Mouse (Mus musculus): ENCODE results near the gene Cdc20b. TPM values are rescaled to one million over a fixed set of nuclear protein-coding genes. Genes with fewer than 3 reads are reported as not detected.

Cdc20b gene
- polyA plus RNA-seq, 1 experiment from 2014 or later: 2.0 TPM

DNA sequence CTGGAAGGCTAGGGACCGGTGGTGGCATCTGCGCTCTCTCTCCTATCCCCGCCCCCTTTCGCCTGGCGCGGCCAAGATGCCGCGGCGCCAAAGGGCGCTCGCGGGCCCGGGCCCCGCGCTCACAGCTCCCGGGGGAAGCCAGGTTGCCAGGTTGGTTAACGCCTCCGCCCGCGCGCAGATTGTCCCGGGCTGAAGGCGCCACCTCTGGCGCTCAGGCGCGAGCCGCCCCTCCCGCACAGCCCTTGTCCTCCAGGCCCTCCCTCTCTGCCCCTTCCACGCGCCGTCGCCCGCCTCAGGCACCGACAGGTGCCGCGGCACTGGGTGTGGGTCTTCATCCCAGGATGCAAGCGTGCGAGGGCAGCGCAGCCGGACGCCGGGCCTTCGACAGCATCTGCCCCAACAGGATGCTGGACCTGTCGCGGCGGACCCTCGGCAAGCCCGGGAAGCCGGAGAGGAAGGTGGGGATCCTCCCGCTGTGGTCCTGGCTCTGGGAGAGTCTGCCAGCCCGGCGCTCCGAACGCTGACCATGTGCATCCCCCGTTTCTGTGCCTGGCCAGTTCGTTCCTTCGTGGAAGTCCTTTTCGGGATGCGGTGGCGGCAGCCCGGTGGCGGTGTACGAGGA, 41.3 kb upstream of the Cdc20b start, which contains the start of gene Mcidas:
Mcidas (plus strand) TSS at position 315 of the 622 bp plus-strand sequence.
- 0 out of 2 replicates have a peak, but pooled peaks have one; percentile 35 for ATAC-seq (ENCODE audit: low read depth)
- H3K9me3 ChIP-seq (ENCODE audit: control insufficient read depth, low read length): no peaks in the 10 kb centered on the region
- under 1% methylated on average over 29 of the region's 63 CpGs for WGBS
- no peak for DNase-seq (ENCODE audit: low spot score)
- H3K4me1 ChIP-seq (ENCODE audit: control insufficient read depth, insufficient read depth, low read length): peaks cover 11% of the 10 kb centered on the region
- H3K27ac ChIP-seq (replicated peaks; ENCODE audit: low read depth, low read length): no peak within 1 kb of the TSS
- peak within 1 kb of the TSS; percentile 68 for H3K4me2 ChIP-seq (ENCODE audit: low read depth, low read length)
- H3K36me3 ChIP-seq (ENCODE audit: control insufficient read depth, insufficient read depth, low read length): no peaks in the 10 kb centered on the region
- peak within 1 kb of the TSS; percentile 42 for H3K4me3 ChIP-seq (ENCODE audit: low read depth, low read length)
- peak within 1 kb of the TSS; percentile 42; the same call in 1 of the 2 replicates for H3K9ac ChIP-seq (ENCODE audit: low read depth, low read length)
- H3K27me3 ChIP-seq (replicated peaks; ENCODE audit: control insufficient read depth, insufficient read depth, low read length): peaks cover 95% of the 10 kb centered on the region

DNA sequence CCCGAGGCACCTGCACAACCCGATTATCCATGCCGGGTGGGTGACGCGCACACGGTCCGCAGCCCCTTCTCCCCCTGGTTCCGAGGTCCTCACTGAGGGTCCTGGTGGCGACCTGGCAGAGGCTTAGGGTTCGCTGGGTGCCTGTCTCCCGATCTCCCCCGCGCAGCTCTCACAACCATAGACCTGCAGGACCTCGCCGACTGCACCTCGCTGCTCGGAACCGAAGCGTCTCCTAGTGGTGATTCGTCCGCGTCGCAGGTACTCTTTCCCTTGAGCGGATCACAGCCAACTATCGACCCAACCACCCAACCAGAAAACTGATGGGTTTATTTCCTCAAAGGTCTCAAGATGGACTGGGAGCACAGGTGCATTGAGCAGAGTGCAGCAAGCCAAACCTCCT, 40.7 kb upstream of the Cdc20b start:
- peak overlapping the region; percentile 42 for H3K4me3 ChIP-seq (ENCODE audit: low read depth, low read length)
- ATAC-seq (ENCODE audit: low read depth) (peak; percentile 74), DNase-seq (ENCODE audit: low spot score) (peak; percentile 65)
- no peak overlapping the region for H3K27ac ChIP-seq (replicated peaks; ENCODE audit: low read depth, low read length)
- WGBS: under 1% methylated on average over 24 of the region's 25 CpGs
- no peaks in the 10 kb centered on the region for H3K9me3 ChIP-seq (ENCODE audit: control insufficient read depth, low read length)
- H3K27me3 ChIP-seq (replicated peaks; ENCODE audit: control insufficient read depth, insufficient read depth, low read length): peaks cover 95% of the 10 kb centered on the region
- H3K4me1 ChIP-seq (ENCODE audit: control insufficient read depth, insufficient read depth, low read length): peaks cover 8% of the 10 kb centered on the region
- H3K36me3 ChIP-seq (ENCODE audit: control insufficient read depth, insufficient read depth, low read length): no peaks in the 10 kb centered on the region
- H3K9ac ChIP-seq (ENCODE audit: low read depth, low read length): peak overlapping the region; percentile 42; the same call in 1 of the 2 replicates
- peak overlapping the region; percentile 68 for H3K4me2 ChIP-seq (ENCODE audit: low read depth, low read length)

DNA sequence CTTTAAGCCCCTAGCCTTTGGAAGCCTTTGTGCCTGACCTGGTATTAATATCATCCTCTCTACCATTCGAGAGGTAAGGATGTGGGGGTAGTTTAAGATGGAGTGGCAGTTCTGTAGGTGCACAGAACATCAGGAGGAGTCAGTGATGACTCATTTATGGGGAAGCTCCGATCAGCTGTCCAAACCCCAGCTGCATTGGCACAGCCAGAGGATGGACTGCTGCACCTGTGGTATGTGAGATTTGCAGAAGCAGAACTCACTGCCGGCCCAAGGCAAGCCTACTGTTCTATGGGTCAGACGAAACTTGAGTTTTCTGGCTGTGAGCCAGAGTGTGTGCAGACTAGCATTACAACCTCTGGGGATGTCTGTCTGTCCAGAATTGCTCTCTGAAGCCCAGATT, 38.5 kb upstream of the Cdc20b start:
- Histone ChIP-seq H3K27me3 (replicated peaks; ENCODE audit: control insufficient read depth, insufficient read depth, low read length) (peaks cover 92% of the 10 kb centered on the region), H3K4me2 (ENCODE audit: low read depth, low read length) (no peak overlapping the region), H3K9ac (ENCODE audit: low read depth, low read length) (no peak overlapping the region), H3K4me3 (ENCODE audit: low read depth, low read length) (no peak overlapping the region), H3K27ac (replicated peaks; ENCODE audit: low read depth, low read length) (no peak overlapping the region), H3K36me3 (ENCODE audit: control insufficient read depth, insufficient read depth, low read length) (no peaks in the 10 kb centered on the region), H3K4me1 (ENCODE audit: control insufficient read depth, insufficient read depth, low read length) (peaks cover 8% of the 10 kb centered on the region), H3K9me3 (ENCODE audit: control insufficient read depth, low read length) (no peaks in the 10 kb centered on the region)
- no peak for DNase-seq (ENCODE audit: low spot score)
- ATAC-seq (ENCODE audit: low read depth): no peak
- WGBS: 38% methylated on average over 4 of the region's 4 CpGs

DNA sequence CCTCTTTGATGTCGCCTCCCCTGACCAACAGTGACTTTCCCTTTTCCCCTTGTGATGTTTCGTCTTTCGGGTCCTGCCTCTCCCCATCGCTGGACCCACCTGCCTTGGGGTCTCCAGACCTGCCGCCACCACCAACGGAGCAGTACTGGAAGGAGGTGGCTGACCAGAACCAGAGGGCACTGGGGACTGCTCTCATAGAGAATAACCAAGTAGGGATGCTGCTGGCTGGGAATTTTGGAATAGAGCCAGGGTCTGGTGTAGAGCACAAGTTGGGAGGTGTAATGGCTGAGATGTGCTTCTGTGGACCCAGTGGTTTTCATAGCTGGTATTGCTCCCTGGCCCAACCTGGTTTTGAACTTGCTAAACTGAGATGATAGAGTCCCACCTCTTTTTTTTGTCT, 37.5 kb upstream of the Cdc20b start:
- Histone ChIP-seq H3K27ac (replicated peaks; ENCODE audit: low read depth, low read length) (no peak overlapping the region), H3K4me1 (ENCODE audit: control insufficient read depth, insufficient read depth, low read length) (peaks cover 8% of the 10 kb centered on the region), H3K36me3 (ENCODE audit: control insufficient read depth, insufficient read depth, low read length) (no peaks in the 10 kb centered on the region), H3K4me3 (ENCODE audit: low read depth, low read length) (no peak overlapping the region), H3K27me3 (replicated peaks; ENCODE audit: control insufficient read depth, insufficient read depth, low read length) (peaks cover 87% of the 10 kb centered on the region), H3K4me2 (ENCODE audit: low read depth, low read length) (no peak overlapping the region), H3K9me3 (ENCODE audit: control insufficient read depth, low read length) (no peaks in the 10 kb centered on the region), H3K9ac (ENCODE audit: low read depth, low read length) (no peak overlapping the region)
- 67% methylated on average over 6 of the region's 6 CpGs for WGBS
- DNase-seq (ENCODE audit: low spot score) (no peak), ATAC-seq (ENCODE audit: low read depth) (no peak)

DNA sequence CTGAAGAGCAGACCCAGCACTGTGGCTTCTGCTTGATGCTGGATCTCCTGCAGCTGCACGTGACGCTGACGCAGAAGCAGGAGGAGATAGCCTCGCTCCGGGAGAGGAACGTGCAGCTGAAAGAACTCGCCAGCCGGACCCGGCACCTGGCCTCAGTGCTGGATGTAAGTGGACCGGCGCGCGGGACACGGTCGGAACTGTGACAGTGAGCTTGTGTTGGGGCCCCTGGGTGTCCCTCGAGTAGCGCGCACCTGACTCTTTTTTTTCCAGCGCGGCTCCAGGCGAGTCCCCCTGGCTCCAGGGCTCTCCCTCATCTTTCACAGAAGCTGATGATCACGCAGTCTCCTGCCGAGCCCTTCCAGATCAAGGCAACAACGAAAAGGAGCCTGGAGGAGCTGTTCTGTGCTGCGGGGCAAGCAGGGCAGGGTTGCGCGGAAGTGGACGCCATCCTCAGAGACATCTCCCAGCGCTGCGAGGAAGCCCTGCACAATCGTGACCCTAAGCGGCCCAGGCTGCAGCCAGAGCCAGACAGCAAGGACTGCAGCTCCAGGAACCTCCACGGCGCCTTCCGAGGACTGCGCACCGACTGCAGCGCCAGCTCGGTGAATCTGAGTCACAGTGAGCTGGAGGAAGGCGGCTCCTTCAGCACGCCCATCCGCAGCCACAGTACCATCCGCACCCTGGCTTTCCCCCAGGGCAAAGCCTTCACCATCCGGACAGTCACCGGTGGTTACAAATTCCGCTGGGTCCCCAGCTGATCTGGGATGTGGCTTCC, 36.3 kb upstream of the Cdc20b start:
- DNase-seq (ENCODE audit: low spot score) (no peak), ATAC-seq (ENCODE audit: low read depth) (0 out of 2 replicates have a peak, but pooled peaks have one; percentile 22)
- Histone ChIP-seq H3K9ac (ENCODE audit: low read depth, low read length) (peak overlapping the region; percentile 57), H3K9me3 (ENCODE audit: control insufficient read depth, low read length) (no peaks in the 10 kb centered on the region), H3K36me3 (ENCODE audit: control insufficient read depth, insufficient read depth, low read length) (no peaks in the 10 kb centered on the region), H3K27me3 (replicated peaks; ENCODE audit: control insufficient read depth, insufficient read depth, low read length) (peaks cover 75% of the 10 kb centered on the region), H3K4me1 (ENCODE audit: control insufficient read depth, insufficient read depth, low read length) (peaks cover 6% of the 10 kb centered on the region), H3K4me3 (ENCODE audit: low read depth, low read length) (peak overlapping the region; percentile 48), H3K27ac (replicated peaks; ENCODE audit: low read depth, low read length) (no peak overlapping the region), H3K4me2 (ENCODE audit: low read depth, low read length) (peak overlapping the region; percentile 95)
- under 1% methylated on average over 31 of the region's 46 CpGs for WGBS

DNA sequence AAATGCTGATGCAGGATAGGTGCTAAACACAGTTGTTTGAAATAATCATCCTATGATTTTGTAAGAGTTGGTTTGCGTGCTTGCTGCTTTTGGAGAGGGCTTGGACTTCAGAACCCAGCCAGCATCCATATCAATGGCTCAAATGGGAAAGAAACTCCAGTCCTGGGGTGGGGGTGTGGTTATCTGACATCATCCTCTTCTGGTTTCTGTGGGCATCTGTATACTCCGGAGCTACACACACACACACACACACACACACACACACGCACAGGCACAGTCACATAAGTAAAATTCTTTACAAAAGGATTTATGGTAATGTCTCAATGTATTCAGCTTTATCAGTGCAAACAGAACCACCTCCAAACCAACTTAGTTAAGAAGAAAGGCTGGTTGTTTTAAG, 34.8 kb upstream of the Cdc20b start:
- H3K27ac ChIP-seq (replicated peaks; ENCODE audit: low read depth, low read length): no peak overlapping the region

DNA sequence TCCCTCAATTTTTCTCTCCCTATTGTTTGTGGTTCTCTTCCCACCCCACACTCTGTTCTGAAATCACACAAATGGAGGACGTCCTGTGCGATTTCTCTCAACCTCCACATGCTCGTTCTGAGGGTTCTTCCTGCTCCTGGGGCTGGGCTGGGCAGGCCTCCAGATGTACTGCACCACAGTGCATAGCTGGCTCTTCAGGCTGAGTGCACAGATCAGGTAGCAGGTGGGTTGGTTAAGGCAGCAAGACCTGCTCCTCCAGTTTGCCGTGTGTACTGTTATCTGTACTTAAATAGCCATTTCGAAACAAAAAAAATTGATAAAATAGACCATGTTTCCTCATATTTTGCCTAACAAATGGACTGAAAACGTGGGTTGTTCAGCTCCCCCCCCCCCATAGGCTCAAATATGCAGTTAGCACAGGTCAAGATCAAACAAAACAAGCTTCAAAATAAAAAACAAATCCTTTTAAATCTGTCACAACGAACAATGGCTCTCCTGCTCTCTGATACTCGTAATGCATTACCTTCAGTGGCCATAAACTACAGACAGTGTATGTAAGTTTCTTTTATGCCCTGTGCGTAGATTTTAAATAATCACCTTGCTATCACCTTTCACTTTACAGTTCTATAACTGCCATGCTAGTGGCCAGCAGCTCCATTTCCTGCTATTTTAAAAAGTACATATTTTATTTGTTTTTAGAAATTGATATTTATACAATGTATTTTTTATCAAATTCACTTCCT, 34.2 kb upstream of the Cdc20b start:
- Histone ChIP-seq H3K27ac (replicated peaks; ENCODE audit: low read depth, low read length) (no peak overlapping the region), H3K9ac (ENCODE audit: low read depth, low read length) (no peak overlapping the region), H3K4me3 (ENCODE audit: low read depth, low read length) (no peak overlapping the region), H3K4me1 (ENCODE audit: control insufficient read depth, insufficient read depth, low read length) (no peaks in the 10 kb centered on the region), H3K9me3 (ENCODE audit: control insufficient read depth, low read length) (no peaks in the 10 kb centered on the region), H3K27me3 (replicated peaks; ENCODE audit: control insufficient read depth, insufficient read depth, low read length) (peaks cover 54% of the 10 kb centered on the region), H3K36me3 (ENCODE audit: control insufficient read depth, insufficient read depth, low read length) (no peaks in the 10 kb centered on the region), H3K4me2 (ENCODE audit: low read depth, low read length) (no peak overlapping the region)
- ATAC-seq (ENCODE audit: low read depth): peak; percentile 94
- peak; percentile 84 for DNase-seq (ENCODE audit: low spot score)
- 60% methylated on average over 9 of the region's 9 CpGs for WGBS

More for the DNA sequence above, 34.8 kb upstream of the Cdc20b start:
- ATAC-seq (ENCODE audit: low read depth) (no peak), DNase-seq (ENCODE audit: low spot score) (no peak)
- H3K27me3 ChIP-seq (replicated peaks; ENCODE audit: control insufficient read depth, insufficient read depth, low read length): peaks cover 60% of the 10 kb centered on the region
- no peak overlapping the region for H3K9ac ChIP-seq (ENCODE audit: low read depth, low read length)
- no peak overlapping the region for H3K4me3 ChIP-seq (ENCODE audit: low read depth, low read length)
- H3K9me3 ChIP-seq (ENCODE audit: control insufficient read depth, low read length): no peaks in the 10 kb centered on the region
- H3K4me1 ChIP-seq (ENCODE audit: control insufficient read depth, insufficient read depth, low read length): no peaks in the 10 kb centered on the region
- H3K36me3 ChIP-seq (ENCODE audit: control insufficient read depth, insufficient read depth, low read length): no peaks in the 10 kb centered on the region
- no peak overlapping the region for H3K4me2 ChIP-seq (ENCODE audit: low read depth, low read length)
- 70% methylated on average over 3 of the region's 3 CpGs for WGBS

DNA sequence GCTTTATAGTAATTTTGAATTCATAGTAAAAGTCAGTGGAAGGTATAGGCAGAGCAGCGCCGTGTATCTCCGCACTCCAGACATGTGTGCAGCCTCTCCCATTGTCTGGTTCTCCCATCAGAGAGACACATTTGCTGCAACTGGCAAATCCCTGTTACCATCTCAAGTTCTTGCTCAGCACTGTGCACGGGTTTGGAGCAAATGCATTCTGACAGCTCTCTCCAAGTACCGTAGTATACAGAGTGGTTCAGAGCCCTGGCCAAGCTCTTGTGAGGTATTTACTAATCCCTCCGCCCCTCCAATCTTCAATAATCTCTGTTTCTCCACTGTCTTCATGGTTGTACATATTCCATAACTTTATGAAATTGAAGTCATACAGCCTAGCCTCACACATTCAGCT, 22.2 kb upstream of the Cdc20b start:
- no peaks in the 10 kb centered on the region for H3K27me3 ChIP-seq (replicated peaks; ENCODE audit: control insufficient read depth, insufficient read depth, low read length)
- ATAC-seq (ENCODE audit: low read depth): peak; percentile 50; the same call in 1 of the 2 replicates
- H3K4me3 ChIP-seq (ENCODE audit: low read depth, low read length): no peak overlapping the region
- H3K4me2 ChIP-seq (ENCODE audit: low read depth, low read length): peak overlapping the region; percentile 38; the same call in 1 of the 2 replicates
- H3K9ac ChIP-seq (ENCODE audit: low read depth, low read length): no peak overlapping the region
- H3K27ac ChIP-seq (replicated peaks; ENCODE audit: low read depth, low read length): no peak overlapping the region
- no peaks in the 10 kb centered on the region for H3K9me3 ChIP-seq (ENCODE audit: control insufficient read depth, low read length)
- DNase-seq (ENCODE audit: low spot score): no peak
- no peaks in the 10 kb centered on the region for H3K4me1 ChIP-seq (ENCODE audit: control insufficient read depth, insufficient read depth, low read length)
- no peaks in the 10 kb centered on the region for H3K36me3 ChIP-seq (ENCODE audit: control insufficient read depth, insufficient read depth, low read length)
- WGBS: 71% methylated on average over 6 of the region's 6 CpGs
